Mouse (Mus musculus) limb, embryonic 12.5 days (tissue): ENCODE measurements around the gene Tesc. TPM values are rescaled to one million over a fixed set of nuclear protein-coding genes. Genes with fewer than 3 reads are reported as not detected.

Source experiments
- ATAC-seq: fragments of 200-750 bp; cut with Nextera tagmentation; 2 replicates; pipeline ENCODE4 v1.8.0; 2017; ENCODE audit warnings: low read depth, moderate TSS enrichment; ENCODE audit not compliant: insufficient number of reproducible peaks, insufficient read depth, low FRiP score, low TSS enrichment
- H3K27ac ChIP-seq: fragments of 300-500 bp; sonication (generic); 2 replicates; pipeline ENCODE4 v1.5.1; 2016; ENCODE audit warnings: mild to moderate bottlenecking, moderate library complexity
- H3K27me3 ChIP-seq: fragments of 300-500 bp; sonication (generic); 2 replicates; pipeline ENCODE4 v1.6.1; 2016; ENCODE audit warnings: mild to moderate bottlenecking, moderate library complexity
- H3K36me3 ChIP-seq: fragments of 300-500 bp; sonication (generic); 2 replicates; pipeline ENCODE4 v1.6.1; 2016; ENCODE audit warnings: mild to moderate bottlenecking, moderate library complexity
- H3K4me1 ChIP-seq: fragments of 300-500 bp; sonication (generic); replicated peaks from 2 replicates; pipeline ENCODE4 v1.6.1; 2016
- H3K4me2 ChIP-seq: fragments of 300-500 bp; sonication (generic); 2 replicates; pipeline ENCODE4 v1.6.1; 2016; ENCODE audit warnings: mild to moderate bottlenecking, moderate library complexity
- H3K4me3 ChIP-seq: fragments of 300-500 bp; sonication (generic); replicated peaks from 2 replicates; pipeline ENCODE4 v1.5.1; 2016; ENCODE audit warnings: mild to moderate bottlenecking
- H3K9ac ChIP-seq: fragments of 300-500 bp; sonication (generic); replicated peaks from 2 replicates; pipeline ENCODE4 v1.6.1; 2016; ENCODE audit warnings: mild to moderate bottlenecking, moderate library complexity
- H3K9me3 ChIP-seq: fragments of 300-500 bp; sonication (generic); 2 replicates; pipeline ENCODE4 v1.6.1; 2016; ENCODE audit warnings: mild to moderate bottlenecking, moderate library complexity
- WGBS: fragments of 180-500 bp; shearing (Covaris S2); methylation state at CpG from one replicate; pipeline ENCODE4 v1.1.7; 2016; 5-methylcytosine and 5-hydroxymethylcytosine counted together
- polyA plus RNA-seq: library from polyadenylated mRNA; unstranded; fragments of >200 nt; fragmentation: Nextera tagmentation; extraction: Ambion mirVana; gene quantifications from 2 replicates; pipeline ENCODE4 v1.2.1, GENCODE M21; 2016

Tesc gene
- polyA plus RNA-seq, 1 experiment from 2014 or later, result 0.49 TPM

GRCm38 (mm10) chr5:118108124-118108793 is 80.7 kb downstream of the Tesc start:
- Histone ChIP-seq H3K27me3 (no peaks in the 10 kb centered on the region), H3K27ac (no peak overlapping the region), H3K4me3 (no peak overlapping the region), H3K36me3 (peaks cover 86% of the 10 kb centered on the region), H3K9ac (no peak overlapping the region), H3K9me3 (no peaks in the 10 kb centered on the region), H3K4me1 (no peaks in the 10 kb centered on the region), H3K4me2 (no peak overlapping the region)
- WGBS, result 93% methylated on average over 17 of the region's 17 CpGs
- no peak for ATAC-seq

- no peak for ATAC-seq
Observed at GRCm38 (mm10) chr5:118108794-118109440, 81.4 kb downstream of the Tesc start.

More at GRCm38 (mm10) chr5:118108794-118109440, 81.4 kb downstream of the Tesc start:
- Histone ChIP-seq H3K27ac (no peak overlapping the region), H3K4me1 (no peaks in the 10 kb centered on the region), H3K4me2 (no peak overlapping the region), H3K27me3 (no peaks in the 10 kb centered on the region), H3K9me3 (no peaks in the 10 kb centered on the region), H3K9ac (no peak overlapping the region), H3K4me3 (no peak overlapping the region), H3K36me3 (peaks cover 86% of the 10 kb centered on the region)
- 88% methylated on average over 7 of the region's 7 CpGs for WGBS

Other genes starting within 250 kb of the Tesc start
- gene Nos1, start 246.7 kb upstream of the Tesc start, polyA plus RNA-seq, result 0.19 and 0.21 TPM in 2 replicates
- gene Fbxo21, start 51.0 kb upstream of the Tesc start, polyA plus RNA-seq, result 87.4 and 89.0 TPM in 2 replicates
- gene Fbxw8, start 127.7 kb downstream of the Tesc start, polyA plus RNA-seq, result 42.9 and 44.5 TPM in 2 replicates
- gene Hrk, start 136.9 kb downstream of the Tesc start, polyA plus RNA-seq, result 0.13 TPM in 2 replicates
- 3.6 and 6.8 TPM in 2 replicates for gene Rnft2, start 217.4 kb downstream of the Tesc start, polyA plus RNA-seq
- gene 2410131K14Rik, start 217.5 kb downstream of the Tesc start, polyA plus RNA-seq, result 12.3 and 12.8 TPM in 2 replicates